Mouse (Mus musculus): ENCODE data around the gene Gbp8. TPM values are rescaled to one million over a fixed set of nuclear protein-coding genes. Genes with fewer than 3 reads are reported as not detected.
A peak's percentile ranks its signal among the peaks of the same experiment; 100 is the strongest.
"Not testable (repeated sequence)": the region's sequence is repeated elsewhere in the genome, so short reads cannot be mapped to it uniquely, and the experiment has no call there.

Gbp8 gene
- total RNA-seq, 1 experiment from 2014 or later, result 6.6 TPM

DNA sequence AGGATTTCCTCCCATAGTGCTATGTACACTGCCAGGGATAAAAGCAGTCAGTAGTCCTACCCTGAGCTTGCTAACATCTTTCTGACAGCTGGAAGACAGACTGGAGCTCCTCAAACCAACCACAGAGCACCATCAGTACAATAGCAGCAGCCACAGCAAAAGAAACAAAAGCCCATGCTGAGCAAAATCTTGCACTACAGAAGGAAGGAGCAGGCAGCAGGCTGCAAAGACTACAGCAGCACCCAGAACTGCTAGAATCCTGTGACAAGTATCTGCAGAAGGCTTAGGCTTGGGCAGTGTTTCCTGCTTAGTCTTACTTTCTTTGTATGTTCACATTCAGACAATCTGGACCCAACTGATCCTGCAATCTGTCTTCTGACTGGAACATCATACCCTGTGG, 71.0 kb downstream of the Gbp8 start:
- not testable (repeated sequence) for ATAC-seq (replicated peaks in 1 of 2; ENCODE audit: insufficient read depth in 1 of 2, low FRiP score in 2 of 2, low TSS enrichment in 1 of 2, low read depth in 1 of 2, poor library complexity in 2 of 2, severe bottlenecking in 2 of 2)

GRCm38 (mm10) chr5:105064443-105064842, 74.9 kb downstream of the Gbp8 start:
- peak; percentile 49 to 64; a peak in 2 of 4 replicates for ATAC-seq (replicated peaks in 1 of 2; ENCODE audit: insufficient read depth in 1 of 2, low FRiP score in 2 of 2, low TSS enrichment in 1 of 2, low read depth in 1 of 2, poor library complexity in 2 of 2, severe bottlenecking in 2 of 2)

- no peak for ATAC-seq (replicated peaks in 1 of 2; ENCODE audit: insufficient read depth in 1 of 2, low FRiP score in 2 of 2, low TSS enrichment in 1 of 2, low read depth in 1 of 2, poor library complexity in 2 of 2, severe bottlenecking in 2 of 2)
Observed at GRCm38 (mm10) chr5:105063321-105063720, 76.0 kb downstream of the Gbp8 start.

DNA sequence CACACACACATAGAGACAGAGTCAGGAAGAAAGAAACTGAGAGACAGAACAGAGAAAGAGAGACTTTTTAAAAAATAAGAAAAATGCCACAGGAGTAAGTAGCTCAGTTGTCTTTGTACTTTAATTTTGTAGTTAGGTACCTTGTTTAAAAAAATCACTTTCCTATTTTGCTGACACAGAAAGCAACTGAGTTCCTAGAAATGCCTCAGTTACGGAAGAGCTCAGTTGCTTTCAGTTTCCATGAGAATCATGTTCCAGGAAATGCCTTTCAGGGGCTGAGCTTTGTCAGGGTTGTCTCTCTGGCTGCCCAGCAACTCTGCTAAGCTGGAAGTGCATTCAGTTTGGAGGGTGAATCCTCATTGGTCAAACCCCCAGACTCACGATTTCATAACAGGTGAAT, 76.9 kb downstream of the Gbp8 start:
- peak in 1 of 2 experiments; percentile 17; a peak in 1 of 4 replicates for ATAC-seq (replicated peaks in 1 of 2; ENCODE audit: insufficient read depth in 1 of 2, low FRiP score in 2 of 2, low TSS enrichment in 1 of 2, low read depth in 1 of 2, poor library complexity in 2 of 2, severe bottlenecking in 2 of 2)

DNA sequence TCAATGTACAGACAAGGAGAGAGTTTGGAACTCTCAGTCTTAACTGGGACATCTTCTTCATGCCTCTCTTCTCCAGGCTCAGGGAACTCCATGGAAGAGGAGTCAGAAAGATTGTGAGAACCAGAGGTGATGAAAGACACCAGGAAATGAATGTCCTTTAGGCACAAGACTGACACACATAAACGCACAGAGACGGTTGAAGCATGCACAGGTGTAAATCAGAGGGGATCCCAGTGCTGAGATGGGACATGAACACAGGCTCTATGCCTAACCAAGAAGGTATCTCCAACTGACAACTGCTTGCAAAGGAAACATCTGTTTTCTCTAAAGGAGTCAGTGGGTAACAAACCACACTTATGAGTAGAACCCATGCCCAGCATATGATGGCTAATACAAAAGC, 79.1 kb downstream of the Gbp8 start:
- no peak for ATAC-seq (replicated peaks in 1 of 2; ENCODE audit: insufficient read depth in 1 of 2, low FRiP score in 2 of 2, low TSS enrichment in 1 of 2, low read depth in 1 of 2, poor library complexity in 2 of 2, severe bottlenecking in 2 of 2)

DNA sequence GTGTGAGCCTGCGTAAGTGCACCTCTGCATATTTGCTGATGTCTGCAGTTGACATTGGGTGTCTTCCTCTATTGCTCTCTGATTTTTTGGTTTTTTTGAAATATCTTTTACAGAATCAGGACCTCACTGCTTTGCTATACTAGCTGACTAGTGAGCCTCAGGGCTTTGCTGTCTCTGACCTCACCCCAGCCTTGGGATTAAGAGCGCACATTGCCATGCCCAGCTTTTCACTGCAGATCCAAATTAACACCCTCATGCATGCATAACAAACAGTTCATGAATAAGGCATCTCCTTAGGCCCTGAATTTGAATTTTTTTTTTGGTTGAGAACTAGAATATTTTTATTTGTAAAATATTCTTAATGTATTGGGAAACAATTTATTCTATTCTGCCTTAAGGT, 84.1 kb downstream of the Gbp8 start:
- ATAC-seq (replicated peaks in 1 of 2; ENCODE audit: insufficient read depth in 1 of 2, low FRiP score in 2 of 2, low TSS enrichment in 1 of 2, low read depth in 1 of 2, poor library complexity in 2 of 2, severe bottlenecking in 2 of 2), result no peak

- ATAC-seq (replicated peaks in 1 of 2; ENCODE audit: insufficient read depth in 1 of 2, low FRiP score in 2 of 2, low TSS enrichment in 1 of 2, low read depth in 1 of 2, poor library complexity in 2 of 2, severe bottlenecking in 2 of 2), result peak; percentile 51 to 63; a peak in 3 of 4 replicates
Observed at GRCm38 (mm10) chr5:105053471-105054169, 85.7 kb downstream of the Gbp8 start.

DNA sequence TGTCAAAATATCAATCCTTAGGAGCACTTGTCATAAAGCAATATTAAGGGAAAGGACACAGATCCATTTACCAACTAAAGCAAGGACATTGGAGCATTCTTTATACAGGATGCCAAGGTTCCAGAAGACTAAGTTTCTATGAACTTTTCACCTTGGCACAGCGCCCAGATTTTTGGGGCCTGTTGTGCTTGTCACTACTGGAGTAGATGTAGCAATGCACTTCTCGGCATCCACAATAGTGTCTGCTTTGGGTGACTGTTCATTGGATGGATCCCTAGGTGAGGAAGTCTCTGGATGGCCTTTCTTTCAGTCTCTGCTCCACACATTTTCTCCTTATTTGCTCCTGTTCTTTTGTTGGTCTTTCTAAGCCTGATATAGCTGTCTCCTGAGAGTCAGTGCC, 107.0 kb downstream of the Gbp8 start:
- no peak for ATAC-seq (replicated peaks in 1 of 2; ENCODE audit: insufficient read depth in 1 of 2, low FRiP score in 2 of 2, low TSS enrichment in 1 of 2, low read depth in 1 of 2, poor library complexity in 2 of 2, severe bottlenecking in 2 of 2)

GRCm38 (mm10) chr5:105012551-105012950, 126.8 kb downstream of the Gbp8 start:
- peak in 1 of 2 experiments; percentile 32; a peak in 1 of 4 replicates for ATAC-seq (replicated peaks in 1 of 2; ENCODE audit: insufficient read depth in 1 of 2, low FRiP score in 2 of 2, low TSS enrichment in 1 of 2, low read depth in 1 of 2, poor library complexity in 2 of 2, severe bottlenecking in 2 of 2)

- peak in 1 of 2 experiments; percentile 59; a peak in 2 of 4 replicates for ATAC-seq (replicated peaks in 1 of 2; ENCODE audit: insufficient read depth in 1 of 2, low FRiP score in 2 of 2, low TSS enrichment in 1 of 2, low read depth in 1 of 2, poor library complexity in 2 of 2, severe bottlenecking in 2 of 2)
Observed at GRCm38 (mm10) chr5:105011570-105011969, 127.8 kb downstream of the Gbp8 start.

- ATAC-seq (replicated peaks in 1 of 2; ENCODE audit: insufficient read depth in 1 of 2, low FRiP score in 2 of 2, low TSS enrichment in 1 of 2, low read depth in 1 of 2, poor library complexity in 2 of 2, severe bottlenecking in 2 of 2), result no peak
Observed at GRCm38 (mm10) chr5:105010376-105010775, 129.0 kb downstream of the Gbp8 start.

DNA sequence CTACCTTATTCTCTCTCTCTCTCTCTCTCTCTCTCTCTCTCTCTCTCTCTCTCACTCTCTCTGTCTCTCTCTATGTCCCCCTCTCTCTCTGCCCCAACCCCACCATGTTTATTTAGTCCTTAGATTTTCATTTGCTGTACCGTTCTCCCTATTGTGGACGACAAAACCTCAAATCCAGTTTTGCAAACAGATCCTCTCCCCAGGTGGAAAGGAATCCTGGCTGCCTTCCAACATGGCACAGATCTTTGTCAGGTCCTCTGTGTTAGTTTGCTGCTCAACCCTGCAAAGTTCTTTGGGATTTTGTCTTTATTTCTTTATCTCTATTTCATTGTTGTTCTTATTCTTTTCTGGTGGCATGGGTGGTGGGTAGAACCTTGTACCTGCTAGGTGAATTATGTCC, 149.9 kb downstream of the Gbp8 start:
- no peak for ATAC-seq (replicated peaks in 1 of 2; ENCODE audit: insufficient read depth in 1 of 2, low FRiP score in 2 of 2, low TSS enrichment in 1 of 2, low read depth in 1 of 2, poor library complexity in 2 of 2, severe bottlenecking in 2 of 2)

GRCm38 (mm10) chr5:104988000-104988399, 151.3 kb downstream of the Gbp8 start:
- ATAC-seq (replicated peaks in 1 of 2; ENCODE audit: insufficient read depth in 1 of 2, low FRiP score in 2 of 2, low TSS enrichment in 1 of 2, low read depth in 1 of 2, poor library complexity in 2 of 2, severe bottlenecking in 2 of 2), result no peak

DNA sequence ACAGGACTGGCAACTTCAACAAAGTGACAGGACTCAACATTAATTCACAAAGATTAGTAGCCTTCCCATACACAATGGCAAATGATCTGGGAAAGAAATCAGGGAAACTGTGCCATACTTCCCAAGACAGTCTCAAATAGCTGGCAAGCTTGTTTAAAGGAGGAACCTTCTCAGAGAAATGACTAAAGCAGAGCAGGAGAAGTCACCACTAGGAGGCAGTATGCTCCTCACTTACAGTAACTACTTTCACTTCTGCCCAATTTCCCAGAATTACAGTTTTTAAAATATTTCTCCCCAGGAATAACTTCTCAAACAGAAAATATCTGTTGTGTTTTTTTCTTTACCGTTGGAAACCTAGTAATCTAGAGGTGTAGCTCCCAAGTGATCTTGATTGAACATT, 152.6 kb downstream of the Gbp8 start:
- ATAC-seq (replicated peaks in 1 of 2; ENCODE audit: insufficient read depth in 1 of 2, low FRiP score in 2 of 2, low TSS enrichment in 1 of 2, low read depth in 1 of 2, poor library complexity in 2 of 2, severe bottlenecking in 2 of 2), result peak; percentile 39 to 68; a peak in 1 of 4 replicates

DNA sequence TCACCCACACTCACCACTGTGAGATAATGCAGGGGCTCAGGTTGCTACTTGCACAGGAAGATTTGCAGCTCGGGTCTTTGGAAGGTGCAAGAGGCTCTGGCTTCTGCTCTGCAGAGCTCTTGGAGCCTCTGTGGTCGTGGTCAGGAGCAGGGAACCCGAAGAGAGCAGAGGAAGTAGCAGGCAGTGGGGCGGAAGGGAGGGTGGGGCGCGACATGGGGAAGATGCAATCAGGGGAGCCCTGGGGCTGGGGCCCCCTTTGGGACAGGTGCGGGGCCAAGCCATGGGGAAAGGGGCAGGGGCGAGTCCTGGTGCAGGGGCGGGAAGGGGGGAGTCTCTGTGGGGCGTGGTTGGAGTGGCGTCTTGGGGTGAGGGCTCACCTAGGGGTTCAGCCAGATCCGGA, 156.8 kb downstream of the Gbp8 start, which contains the start of gene Abcg3:
Abcg3 (minus strand) TSS at position 184 of the 400 bp plus-strand sequence.
- peak; percentile 84 to 89 for ATAC-seq (replicated peaks in 1 of 2; ENCODE audit: insufficient read depth in 1 of 2, low FRiP score in 2 of 2, low TSS enrichment in 1 of 2, low read depth in 1 of 2, poor library complexity in 2 of 2, severe bottlenecking in 2 of 2)

GRCm38 (mm10) chr5:104979040-104979513, 160.3 kb downstream of the Gbp8 start:
- peak; percentile 62 to 68 for ATAC-seq (replicated peaks in 1 of 2; ENCODE audit: insufficient read depth in 1 of 2, low FRiP score in 2 of 2, low TSS enrichment in 1 of 2, low read depth in 1 of 2, poor library complexity in 2 of 2, severe bottlenecking in 2 of 2)
